Mouse (Mus musculus): ENCODE results near the gene Prr3. TPM values are rescaled to one million over a fixed set of nuclear protein-coding genes. Genes with fewer than 3 reads are reported as not detected.

Gene Prr3
- polyA plus RNA-seq, 1 experiment from 2014 or later = 6.1 TPM

- Histone ChIP-seq H3K36me3 (replicated peaks; ENCODE audit: insufficient read depth, low read length) (peaks cover 20% of the 10 kb centered on the region), H3K27ac (ENCODE audit: low read depth) (peak overlapping the region; percentile 91), H3K4me3 (ENCODE audit: low read depth, low read length) (peak overlapping the region; percentile 80), H3K9ac (replicated peaks) (peak overlapping the region; percentile 64), H3K4me2 (ENCODE audit: low read depth, low read length) (peak overlapping the region; percentile 92), H3K27me3 (ENCODE audit: insufficient read depth, low read length) (no peaks in the 10 kb centered on the region), H3K9me3 (ENCODE audit: low read length) (no peaks in the 10 kb centered on the region), H3K4me1 (ENCODE audit: insufficient read depth) (peaks cover 10% of the 10 kb centered on the region)
- DNase-seq = no peak
- TF ChIP-seq EP300 (IDR thresholded peaks at IDR 0.05; ENCODE audit: low read depth) (no peak), CTCF (IDR thresholded peaks at IDR 0.05; ENCODE audit: low read depth) (no peak)
- under 1% methylated on average over 24 of the region's 29 CpGs for WGBS (ENCODE audit: insufficient replicate concordance)
- peak; percentile 6 for ATAC-seq
Observed at GRCm38 (mm10) chr17:35980363-35980754, 323 bp upstream of the Prr3 start.

GRCm38 (mm10) chr17:35978811-35979400 lies 1.1 kb downstream of the Prr3 start:
- ATAC-seq (peak; percentile 56), DNase-seq (peak; percentile 56)
- Histone ChIP-seq H3K9me3 (ENCODE audit: low read length) (no peaks in the 10 kb centered on the region), H3K4me2 (ENCODE audit: low read depth, low read length) (peak overlapping the region; percentile 92), H3K27ac (ENCODE audit: low read depth) (peak overlapping the region; percentile 91), H3K9ac (replicated peaks) (peak overlapping the region; percentile 64), H3K27me3 (ENCODE audit: insufficient read depth, low read length) (no peaks in the 10 kb centered on the region), H3K4me3 (ENCODE audit: low read depth, low read length) (peak overlapping the region; percentile 80), H3K36me3 (replicated peaks; ENCODE audit: insufficient read depth, low read length) (peaks cover 24% of the 10 kb centered on the region), H3K4me1 (ENCODE audit: insufficient read depth) (peaks cover 10% of the 10 kb centered on the region)
- TF ChIP-seq CTCF (IDR thresholded peaks at IDR 0.05; ENCODE audit: low read depth) = no peak
- TF ChIP-seq EP300 (IDR thresholded peaks at IDR 0.05; ENCODE audit: low read depth) = no peak
- WGBS (ENCODE audit: insufficient replicate concordance) = under 1% methylated on average over 41 of the region's 41 CpGs

- no peak overlapping the region for H3K9ac ChIP-seq (replicated peaks)
- peaks cover 19% of the 10 kb centered on the region for H3K4me1 ChIP-seq (ENCODE audit: insufficient read depth)
- H3K36me3 ChIP-seq (replicated peaks; ENCODE audit: insufficient read depth, low read length) = peaks cover 14% of the 10 kb centered on the region; the same call in 1 of the 2 replicates
- H3K4me2 ChIP-seq (ENCODE audit: low read depth, low read length) = no peak overlapping the region
- no peak for DNase-seq
- H3K4me3 ChIP-seq (ENCODE audit: low read depth, low read length) = no peak overlapping the region
- no peaks in the 10 kb centered on the region for H3K9me3 ChIP-seq (ENCODE audit: low read length)
- ATAC-seq = no peak
- H3K27me3 ChIP-seq (ENCODE audit: insufficient read depth, low read length) = no peaks in the 10 kb centered on the region
- no peak overlapping the region for H3K27ac ChIP-seq (ENCODE audit: low read depth)
- 29% methylated on average over 1 of the region's 1 CpGs for WGBS (ENCODE audit: insufficient replicate concordance)
- TF ChIP-seq EP300 (IDR thresholded peaks at IDR 0.05; ENCODE audit: low read depth) = no peak
- no peak for TF ChIP-seq CTCF (IDR thresholded peaks at IDR 0.05; ENCODE audit: low read depth)
Observed at GRCm38 (mm10) chr17:35972131-35972530, 7.9 kb downstream of the Prr3 start.

GRCm38 (mm10) chr17:35969418-35970389 lies 10.3 kb downstream of the Prr3 start, which contains the start of gene Abcf1:
Gene Abcf1, minus strand, starts transcription at chr17:35969761.
- Histone ChIP-seq H3K4me3 (ENCODE audit: low read depth, low read length) (peak within 1 kb of the TSS; percentile 95), H3K27me3 (ENCODE audit: insufficient read depth, low read length) (no peaks in the 10 kb centered on the region), H3K36me3 (replicated peaks; ENCODE audit: insufficient read depth, low read length) (peaks cover 16% of the 10 kb centered on the region), H3K4me2 (ENCODE audit: low read depth, low read length) (peak within 1 kb of the TSS; percentile 90), H3K9me3 (ENCODE audit: low read length) (no peaks in the 10 kb centered on the region), H3K9ac (replicated peaks) (peak within 1 kb of the TSS; percentile 86), H3K27ac (ENCODE audit: low read depth) (peak within 1 kb of the TSS; percentile 93), H3K4me1 (ENCODE audit: insufficient read depth) (peaks cover 19% of the 10 kb centered on the region)
- WGBS (ENCODE audit: insufficient replicate concordance) = under 1% methylated on average over 48 of the region's 68 CpGs
- ATAC-seq (peak; percentile 96), DNase-seq (peak; percentile 100)
- TF ChIP-seq CTCF (IDR thresholded peaks at IDR 0.05; ENCODE audit: low read depth) = no peak
- TF ChIP-seq EP300 (IDR thresholded peaks at IDR 0.05; ENCODE audit: low read depth) = no peak

- H3K36me3 ChIP-seq (replicated peaks; ENCODE audit: insufficient read depth, low read length) = peaks cover 25% of the 10 kb centered on the region
- H3K4me1 ChIP-seq (ENCODE audit: insufficient read depth) = peaks cover 19% of the 10 kb centered on the region
- 85% methylated on average over 2 of the region's 2 CpGs for WGBS (ENCODE audit: insufficient replicate concordance)
- TF ChIP-seq CTCF (IDR thresholded peaks at IDR 0.05; ENCODE audit: low read depth) (no peak), EP300 (IDR thresholded peaks at IDR 0.05; ENCODE audit: low read depth) (no peak)
- no peak overlapping the region for H3K4me2 ChIP-seq (ENCODE audit: low read depth, low read length)
- H3K9me3 ChIP-seq (ENCODE audit: low read length) = no peaks in the 10 kb centered on the region
- DNase-seq = no peak
- ATAC-seq = no peak
- H3K9ac ChIP-seq (replicated peaks) = no peak overlapping the region
- no peak overlapping the region for H3K4me3 ChIP-seq (ENCODE audit: low read depth, low read length)
- no peak overlapping the region for H3K27ac ChIP-seq (ENCODE audit: low read depth)
- no peaks in the 10 kb centered on the region for H3K27me3 ChIP-seq (ENCODE audit: insufficient read depth, low read length)
Observed at GRCm38 (mm10) chr17:35967621-35968020, 12.4 kb downstream of the Prr3 start.

GRCm38 (mm10) chr17:35963279-35963678 lies 16.8 kb downstream of the Prr3 start:
- no peak overlapping the region for H3K9ac ChIP-seq (replicated peaks)
- H3K4me2 ChIP-seq (ENCODE audit: low read depth, low read length) = no peak overlapping the region
- H3K36me3 ChIP-seq (replicated peaks; ENCODE audit: insufficient read depth, low read length) = peaks cover 62% of the 10 kb centered on the region
- H3K4me3 ChIP-seq (ENCODE audit: low read depth, low read length) = no peak overlapping the region
- H3K27me3 ChIP-seq (ENCODE audit: insufficient read depth, low read length) = no peaks in the 10 kb centered on the region
- peaks cover 2% of the 10 kb centered on the region for H3K4me1 ChIP-seq (ENCODE audit: insufficient read depth)
- no peak for ATAC-seq
- DNase-seq = no peak
- TF ChIP-seq CTCF (IDR thresholded peaks at IDR 0.05; ENCODE audit: low read depth) (no peak), EP300 (IDR thresholded peaks at IDR 0.05; ENCODE audit: low read depth) (no peak)
- no peaks in the 10 kb centered on the region for H3K9me3 ChIP-seq (ENCODE audit: low read length)
- H3K27ac ChIP-seq (ENCODE audit: low read depth) = no peak overlapping the region
- 94% methylated on average over 10 of the region's 10 CpGs for WGBS (ENCODE audit: insufficient replicate concordance)
